Mouse (Mus musculus) T-helper 1 cell (primary cell): ENCODE data around the gene Olfr922.

Experiments
- in situ Hi-C: fragments of 300-600 bp; cut with MboI, MseI; formaldehyde crosslinking; loops from one replicate; pipeline ENCODE4 v1.15.1; 2025; ENCODE audit warnings: high pct_unique_total_duplicates

The Olfr922 gene

GRCm38 (mm10) chr9:38814314-38814713 is at the start of gene Olfr922:
TSS of gene Olfr922 (plus strand) at chr9:38814614.
- in situ Hi-C loops: no loop called here

GRCm38 (mm10) chr9:38772768-38773167 is 41.6 kb upstream of the Olfr922 start, which contains the start of gene Olfr921:
TSS of gene Olfr921 (plus strand) at chr9:38773068.
- in situ Hi-C loops: no loop called here

GRCm38 (mm10) chr9:38792689-38793088 is 21.7 kb upstream of the Olfr922 start:
- in situ Hi-C loops: no loop called here

GRCm38 (mm10) chr9:38805696-38806095 is 8.7 kb upstream of the Olfr922 start:
- in situ Hi-C loops: no loop called here

GRCm38 (mm10) chr9:38815458-38815986 is 1.1 kb downstream of the Olfr922 start:
- in situ Hi-C loops: no loop called here

GRCm38 (mm10) chr9:38826245-38826644 is 11.8 kb downstream of the Olfr922 start, which contains the start of gene Olfr923:
TSS of gene Olfr923 (plus strand) at chr9:38826545.
- in situ Hi-C loops: no loop called here

GRCm38 (mm10) chr9:38833027-38833426 is 18.6 kb downstream of the Olfr922 start:
- in situ Hi-C loops: no loop called here

- in situ Hi-C loops: no loop called here
Observed at GRCm38 (mm10) chr9:38844149-38844548, 29.7 kb downstream of the Olfr922 start, which contains the start of gene Olfr924. TSS of gene Olfr924 (plus strand) at chr9:38844449.

GRCm38 (mm10) chr9:38854760-38855159 is 40.3 kb downstream of the Olfr922 start, which contains the start of gene Olfr26:
TSS of gene Olfr26 (plus strand) at chr9:38855060.
- in situ Hi-C loops: no loop called here
